Mouse (Mus musculus) kidney, embryonic 14.5 days (tissue): ENCODE measurements around the gene 2010111I01Rik. TPM values are rescaled to one million over a fixed set of nuclear protein-coding genes. Genes with fewer than 3 reads are reported as not detected.

ENCODE experiments used
- ATAC-seq: fragments of 200-750 bp; cut with Nextera tagmentation; 2 replicates; pipeline ENCODE4 v1.8.0; 2017; ENCODE audit warnings: moderate number of reproducible peaks, mild to moderate bottlenecking, moderate TSS enrichment, moderate library complexity; ENCODE audit not compliant: low FRiP score, low TSS enrichment
- H3K27ac ChIP-seq: fragments of 300-500 bp; sonication (generic); 2 replicates; pipeline ENCODE4 v1.5.1; 2014; ENCODE audit warnings: low read depth, mild to moderate bottlenecking, low read length, moderate library complexity, mixed read lengths
- H3K27me3 ChIP-seq: fragments of 300-500 bp; sonication (generic); 2 replicates; pipeline ENCODE4 v1.6.1; 2014; ENCODE audit warnings: mild to moderate bottlenecking, low read length; ENCODE audit not compliant: control insufficient read depth, insufficient read depth
- H3K36me3 ChIP-seq: fragments of 300-500 bp; sonication (generic); 2 replicates; pipeline ENCODE4 v1.6.1; 2014; ENCODE audit warnings: low read length, mixed read lengths; ENCODE audit not compliant: control insufficient read depth, insufficient read depth
- H3K4me1 ChIP-seq: fragments of 300-500 bp; sonication (generic); 2 replicates; pipeline ENCODE4 v1.6.1; 2014; ENCODE audit warnings: low read length, mixed read lengths; ENCODE audit not compliant: control insufficient read depth, insufficient read depth
- H3K4me2 ChIP-seq: fragments of 300-500 bp; sonication (generic); replicated peaks from 2 replicates; pipeline ENCODE4 v1.6.1; 2014; ENCODE audit warnings: low read depth, mild to moderate bottlenecking, low read length
- H3K4me3 ChIP-seq: fragments of 300-500 bp; sonication (generic); 2 replicates; pipeline ENCODE4 v1.5.1; 2014; ENCODE audit warnings: mild to moderate bottlenecking, low read length
- H3K9ac ChIP-seq: fragments of 300-500 bp; sonication (generic); 2 replicates; pipeline ENCODE4 v1.6.1; 2014; ENCODE audit warnings: low read depth, mild to moderate bottlenecking, low read length, moderate library complexity
- H3K9me3 ChIP-seq: fragments of 300-500 bp; sonication (generic); 2 replicates; pipeline ENCODE4 v1.6.1; 2016; ENCODE audit warnings: low read length; ENCODE audit not compliant: control insufficient read depth
- WGBS: fragments of 180-500 bp; shearing (Covaris S2); extraction: QIAGEN DNeasy Blood & Tissue Kit; methylation state at CpG from one replicate; pipeline ENCODE4 v1.1.7; 2014; 5-methylcytosine and 5-hydroxymethylcytosine counted together
- polyA plus RNA-seq: library from polyadenylated mRNA; unstranded; fragments of >200 nt; fragmentation: Nextera tagmentation; extraction: Ambion mirVana; gene quantifications from 2 replicates; pipeline ENCODE4 v1.2.1, GENCODE M21; 2014

2010111I01Rik gene
- polyA plus RNA-seq, 1 experiment from 2014 or later, result 153 TPM

GRCm38 (mm10) chr13:63176131-63176530 lies 211.4 kb downstream of the 2010111I01Rik start:
- H3K4me3 ChIP-seq, result no peak overlapping the region
- no peak for ATAC-seq

GRCm38 (mm10) chr13:63177232-63177631 lies 212.5 kb downstream of the 2010111I01Rik start:
- no peak overlapping the region for H3K9ac ChIP-seq
- H3K9me3 ChIP-seq, result no peaks in the 10 kb centered on the region
- H3K4me2 ChIP-seq, result no peak overlapping the region
- no peak overlapping the region for H3K4me3 ChIP-seq
- no peak for ATAC-seq
- no peaks in the 10 kb centered on the region for H3K4me1 ChIP-seq
- H3K27ac ChIP-seq, result no peak overlapping the region
- no peaks in the 10 kb centered on the region for H3K27me3 ChIP-seq
- WGBS, result 90% methylated on average over 4 of the region's 4 CpGs
- no peaks in the 10 kb centered on the region for H3K36me3 ChIP-seq

More at GRCm38 (mm10) chr13:63176131-63176530, 211.4 kb downstream of the 2010111I01Rik start:
- Histone ChIP-seq H3K9ac (no peak overlapping the region), H3K4me2 (no peak overlapping the region), H3K27ac (no peak overlapping the region), H3K9me3 (no peaks in the 10 kb centered on the region), H3K36me3 (no peaks in the 10 kb centered on the region), H3K4me1 (peaks cover 8% of the 10 kb centered on the region; the same call in 1 of the 2 replicates), H3K27me3 (no peaks in the 10 kb centered on the region)
- 86% methylated on average over 4 of the region's 4 CpGs for WGBS

DNA sequence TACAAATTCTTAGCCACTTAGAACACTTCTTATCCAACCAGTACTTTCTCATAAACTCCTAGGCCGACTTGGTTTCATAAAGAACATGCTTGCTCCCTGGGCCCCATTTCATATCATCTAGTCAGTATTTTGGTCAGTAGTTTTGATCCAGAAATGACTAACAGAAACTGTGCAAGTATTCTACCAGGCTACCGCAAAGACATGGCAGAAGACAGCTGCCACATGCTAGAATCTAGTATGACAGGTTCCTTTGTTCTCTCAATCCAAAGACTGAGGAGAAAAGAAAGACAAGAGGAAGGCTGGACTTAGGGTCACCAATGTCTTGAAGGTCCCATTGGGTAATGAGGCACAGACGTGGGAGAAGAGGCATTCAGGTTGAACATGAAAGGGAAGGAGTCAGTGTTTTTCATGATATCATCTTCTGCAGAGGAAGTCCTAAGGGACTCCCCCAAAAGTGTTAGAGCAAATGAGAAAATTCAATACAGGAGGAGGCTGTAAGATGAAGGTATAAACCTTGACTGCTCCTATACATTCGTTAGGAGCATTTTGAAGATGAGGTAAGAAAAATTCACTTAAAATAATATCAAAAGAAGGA lies 216.0 kb downstream of the 2010111I01Rik start:
- no peak for ATAC-seq
- H3K36me3 ChIP-seq, result no peaks in the 10 kb centered on the region
- H3K4me2 ChIP-seq, result no peak overlapping the region
- H3K4me1 ChIP-seq, result no peaks in the 10 kb centered on the region
- no peak overlapping the region for H3K4me3 ChIP-seq
- H3K27me3 ChIP-seq, result no peaks in the 10 kb centered on the region
- WGBS, result 67% methylated on average over 4 of the region's 4 CpGs
- no peak overlapping the region for H3K9ac ChIP-seq
- no peak overlapping the region for H3K27ac ChIP-seq
- no peaks in the 10 kb centered on the region for H3K9me3 ChIP-seq

DNA sequence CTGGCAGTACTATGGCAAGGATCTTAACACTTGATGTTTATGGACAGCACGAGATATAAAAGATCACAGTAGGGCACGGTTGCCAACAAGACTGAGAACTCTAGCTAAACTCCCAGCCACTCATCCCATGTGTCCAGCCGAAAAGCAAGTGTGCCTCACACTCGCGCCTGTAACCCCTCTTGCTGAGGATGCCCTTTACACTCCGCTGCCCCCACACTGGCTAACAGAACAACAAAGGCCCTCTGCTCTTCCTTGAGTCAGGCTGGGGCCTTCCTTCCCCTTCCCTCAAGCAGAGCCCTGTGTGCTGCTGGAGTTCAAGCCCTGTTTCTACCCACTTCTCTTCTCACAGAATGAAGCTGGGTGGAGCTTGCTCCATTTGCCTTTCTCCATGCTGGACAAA lies 220.3 kb downstream of the 2010111I01Rik start:
- Histone ChIP-seq H3K36me3 (no peaks in the 10 kb centered on the region), H3K27ac (no peak overlapping the region), H3K9ac (no peak overlapping the region), H3K4me2 (no peak overlapping the region), H3K27me3 (no peaks in the 10 kb centered on the region), H3K9me3 (no peaks in the 10 kb centered on the region), H3K4me3 (no peak overlapping the region), H3K4me1 (peaks cover 30% of the 10 kb centered on the region)
- ATAC-seq, result no peak
- 52% methylated on average over 6 of the region's 6 CpGs for WGBS

DNA sequence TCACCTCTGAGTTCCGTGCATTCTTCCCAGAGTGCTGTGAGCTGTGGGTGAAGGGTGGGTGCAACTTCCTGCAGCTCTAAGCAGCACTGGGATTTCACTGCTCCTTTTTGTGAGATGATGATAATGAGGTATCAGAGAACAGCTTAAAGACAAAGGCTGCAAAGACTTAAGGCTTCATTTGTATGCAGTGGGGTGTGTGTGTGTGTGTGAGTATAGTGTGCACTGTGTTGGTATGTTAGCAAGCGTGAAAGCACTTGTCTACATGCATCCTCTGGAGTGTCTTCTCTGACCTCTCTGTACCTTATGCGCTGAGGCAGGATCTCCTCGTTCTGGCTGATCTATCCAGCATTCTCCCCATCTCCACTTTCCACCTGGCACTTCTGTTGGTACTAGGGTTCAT lies 221.5 kb downstream of the 2010111I01Rik start:
- no peaks in the 10 kb centered on the region for H3K27me3 ChIP-seq
- no peak for ATAC-seq
- H3K4me1 ChIP-seq, result peaks cover 30% of the 10 kb centered on the region
- H3K9ac ChIP-seq, result no peak overlapping the region
- WGBS, result 77% methylated on average over 4 of the region's 4 CpGs
- no peak overlapping the region for H3K4me2 ChIP-seq
- H3K36me3 ChIP-seq, result no peaks in the 10 kb centered on the region
- no peak overlapping the region for H3K4me3 ChIP-seq
- no peak overlapping the region for H3K27ac ChIP-seq
- H3K9me3 ChIP-seq, result no peaks in the 10 kb centered on the region

GRCm38 (mm10) chr13:63186642-63187041 lies 221.9 kb downstream of the 2010111I01Rik start:
- H3K4me3 ChIP-seq, result no peak overlapping the region
- WGBS, result 68% methylated on average over 1 of the region's 1 CpGs
- H3K36me3 ChIP-seq, result no peaks in the 10 kb centered on the region
- no peak overlapping the region for H3K9ac ChIP-seq
- ATAC-seq, result 0 out of 2 replicates have a peak, but pooled peaks have one; percentile 8
- H3K4me2 ChIP-seq, result no peak overlapping the region
- no peaks in the 10 kb centered on the region for H3K9me3 ChIP-seq
- H3K27ac ChIP-seq, result 0 out of 2 replicates have a peak overlapping the region, but pooled peaks have one; percentile 37
- no peaks in the 10 kb centered on the region for H3K27me3 ChIP-seq
- H3K4me1 ChIP-seq, result peaks cover 30% of the 10 kb centered on the region

- Histone ChIP-seq H3K4me1 (peaks cover 30% of the 10 kb centered on the region), H3K36me3 (no peaks in the 10 kb centered on the region), H3K9me3 (no peaks in the 10 kb centered on the region), H3K27ac (peak overlapping the region; percentile 37; the same call in 1 of the 2 replicates), H3K27me3 (no peaks in the 10 kb centered on the region), H3K4me3 (no peak overlapping the region), H3K4me2 (no peak overlapping the region), H3K9ac (no peak overlapping the region)
- ATAC-seq, result peak; percentile 61; the same call in 1 of the 2 replicates
- WGBS, result 38% methylated on average over 13 of the region's 13 CpGs
Observed at GRCm38 (mm10) chr13:63187145-63188143, 222.8 kb downstream of the 2010111I01Rik start.

DNA sequence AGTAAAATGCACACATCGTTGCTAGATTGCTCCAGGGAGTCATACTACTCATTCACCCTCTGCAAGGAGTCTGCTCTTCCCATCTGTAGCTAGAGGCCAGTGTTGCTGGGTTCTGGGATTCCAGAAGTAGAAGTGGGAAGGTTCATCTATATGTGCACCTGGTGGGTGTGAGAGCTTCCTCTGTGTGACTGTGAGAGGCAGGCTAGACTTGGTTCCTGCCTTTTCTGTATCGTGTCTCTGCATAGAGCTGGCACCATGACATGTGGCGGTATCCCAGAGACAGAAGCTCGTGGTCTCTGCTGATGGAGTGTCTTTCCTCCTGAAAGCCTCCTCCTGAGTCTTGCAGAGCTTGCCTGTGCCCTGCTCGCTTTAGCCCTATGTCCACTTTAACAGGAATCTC lies 223.6 kb downstream of the 2010111I01Rik start:
- Histone ChIP-seq H3K4me3 (no peak overlapping the region), H3K27me3 (no peaks in the 10 kb centered on the region), H3K9ac (no peak overlapping the region), H3K4me2 (no peak overlapping the region), H3K9me3 (no peaks in the 10 kb centered on the region), H3K27ac (peak overlapping the region; percentile 30; the same call in 1 of the 2 replicates), H3K4me1 (peaks cover 30% of the 10 kb centered on the region), H3K36me3 (no peaks in the 10 kb centered on the region)
- ATAC-seq, result no peak
- 43% methylated on average over 5 of the region's 5 CpGs for WGBS

GRCm38 (mm10) chr13:63188811-63189210 lies 224.1 kb downstream of the 2010111I01Rik start:
- H3K4me3 ChIP-seq, result no peak overlapping the region
- no peak overlapping the region for H3K27ac ChIP-seq
- H3K27me3 ChIP-seq, result no peaks in the 10 kb centered on the region
- no peak overlapping the region for H3K4me2 ChIP-seq
- no peak overlapping the region for H3K9ac ChIP-seq
- H3K36me3 ChIP-seq, result no peaks in the 10 kb centered on the region
- no peaks in the 10 kb centered on the region for H3K9me3 ChIP-seq
- peaks cover 30% of the 10 kb centered on the region for H3K4me1 ChIP-seq
- WGBS, result 17% methylated on average over 2 of the region's 2 CpGs
- peak; percentile 52; the same call in 1 of the 2 replicates for ATAC-seq
